Mouse (Mus musculus): ENCODE data around the gene Nudt14. TPM values are rescaled to one million over a fixed set of nuclear protein-coding genes. Genes with fewer than 3 reads are reported as not detected.

Nudt14 gene
- polyA plus RNA-seq, 1 experiment from 2014 or later, result 57.6 TPM

DNA sequence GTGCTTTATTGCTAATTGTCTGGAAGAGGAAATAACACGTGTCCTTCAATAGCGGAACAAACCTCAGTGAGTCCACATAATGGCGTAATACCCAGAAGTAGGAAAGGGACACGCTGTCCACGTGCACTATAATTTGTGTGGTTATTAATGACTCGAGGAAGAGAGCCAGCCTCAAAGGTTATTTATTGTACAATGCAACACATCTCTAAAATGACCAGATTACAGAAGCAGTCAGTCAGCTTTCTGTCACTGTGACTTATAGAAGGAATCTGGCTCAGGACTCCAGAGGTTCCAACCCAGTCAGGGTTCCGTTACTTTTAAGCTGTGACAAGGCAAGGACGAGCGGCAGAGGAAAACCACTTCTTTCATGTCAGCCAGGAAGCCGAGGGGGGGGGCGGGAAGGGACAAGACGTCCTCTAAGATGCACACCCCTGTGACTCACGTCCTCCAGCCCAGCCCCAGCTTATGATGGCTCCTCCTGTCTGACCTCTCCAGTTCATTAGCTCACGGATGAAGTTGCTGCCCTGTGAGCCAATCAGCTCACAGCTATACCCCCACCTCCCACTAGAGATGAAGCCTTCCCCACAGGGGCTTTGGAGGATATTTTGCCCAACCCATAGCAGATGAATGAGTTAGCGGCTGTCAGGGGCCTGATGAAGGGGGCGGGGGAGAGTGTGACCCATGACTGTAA, 44.3 kb downstream of the Nudt14 start:
- Histone ChIP-seq H3K27me3 (ENCODE audit: control insufficient read depth, insufficient read depth, low read length) (no peaks in the 10 kb centered on the region), H3K9me3 (ENCODE audit: control insufficient read depth, low read length) (no peaks in the 10 kb centered on the region), H3K4me1 (replicated peaks; ENCODE audit: control insufficient read depth, insufficient read depth, low read length) (no peaks in the 10 kb centered on the region; the same call in 1 of the 2 replicates), H3K27ac (ENCODE audit: low read depth, low read length) (no peak overlapping the region), H3K4me2 (ENCODE audit: low read depth, low read length, severe bottlenecking) (no peak overlapping the region), H3K9ac (ENCODE audit: low read length) (no peak overlapping the region), H3K36me3 (ENCODE audit: control insufficient read depth, insufficient read depth, low read length) (no peaks in the 10 kb centered on the region), H3K4me3 (ENCODE audit: low read depth, low read length) (no peak overlapping the region)
- peak; percentile 82 for ATAC-seq (replicated peaks; ENCODE audit: low FRiP score)
- 46% methylated on average over 16 of the region's 16 CpGs for WGBS
- DNase-seq (ENCODE audit: low spot score), result peak; percentile 67

DNA sequence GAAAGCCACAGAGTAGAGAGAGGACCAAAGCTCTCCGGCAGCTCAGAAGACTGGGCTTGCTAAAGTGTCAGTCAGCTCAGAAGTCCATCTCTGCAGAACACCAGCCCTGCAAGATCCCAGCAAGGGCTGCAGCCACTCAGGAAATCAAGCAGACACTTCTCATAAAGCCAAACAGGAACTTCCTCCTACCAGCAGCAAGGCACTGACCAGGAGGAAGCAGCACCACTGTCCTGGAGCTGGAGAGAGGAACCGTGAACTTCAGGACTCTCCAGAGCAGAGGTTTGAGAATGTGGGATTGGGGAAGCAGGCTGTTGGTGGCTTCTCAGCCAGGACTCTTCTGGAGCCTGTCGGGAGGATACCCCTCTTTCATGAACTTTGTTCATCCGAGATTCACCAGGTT, 47.0 kb downstream of the Nudt14 start:
- no peak overlapping the region for H3K4me2 ChIP-seq (ENCODE audit: low read depth, low read length, severe bottlenecking)
- H3K9ac ChIP-seq (ENCODE audit: low read length), result no peak overlapping the region
- H3K27me3 ChIP-seq (ENCODE audit: control insufficient read depth, insufficient read depth, low read length), result no peaks in the 10 kb centered on the region
- 78% methylated on average over 4 of the region's 4 CpGs for WGBS
- DNase-seq (ENCODE audit: low spot score) (no peak), ATAC-seq (replicated peaks; ENCODE audit: low FRiP score) (no peak)
- no peak overlapping the region for H3K27ac ChIP-seq (ENCODE audit: low read depth, low read length)
- H3K36me3 ChIP-seq (ENCODE audit: control insufficient read depth, insufficient read depth, low read length), result no peaks in the 10 kb centered on the region
- no peaks in the 10 kb centered on the region for H3K9me3 ChIP-seq (ENCODE audit: control insufficient read depth, low read length)
- no peak overlapping the region for H3K4me3 ChIP-seq (ENCODE audit: low read depth, low read length)
- no peaks in the 10 kb centered on the region; the same call in 1 of the 2 replicates for H3K4me1 ChIP-seq (replicated peaks; ENCODE audit: control insufficient read depth, insufficient read depth, low read length)

DNA sequence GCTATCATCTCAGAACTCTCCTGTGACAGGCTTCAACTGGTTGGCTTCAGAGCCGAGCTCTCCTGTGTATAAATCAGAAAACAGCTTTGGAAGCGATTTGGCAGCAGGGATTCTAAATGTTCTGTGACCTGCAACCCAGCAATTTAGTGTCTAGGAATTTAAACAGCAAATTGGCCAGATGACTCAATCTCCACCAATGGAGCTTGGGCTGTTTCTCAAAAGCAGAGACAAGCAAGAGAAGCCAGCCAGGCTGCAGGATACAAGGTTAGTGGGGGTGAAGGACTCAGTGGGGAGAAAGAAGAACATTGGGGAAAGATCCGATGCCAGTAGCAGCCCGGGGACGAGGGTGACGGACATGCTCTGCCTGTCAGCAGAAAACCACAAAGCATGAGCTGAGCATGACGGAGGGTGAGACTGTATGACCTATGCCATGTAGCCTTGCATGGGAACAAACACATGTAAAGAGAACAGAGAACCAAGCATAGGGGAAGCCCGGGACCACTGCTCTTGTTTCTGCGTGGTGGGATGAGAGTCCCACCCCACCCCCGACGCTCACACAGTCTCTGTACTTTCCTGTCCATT, 47.5 kb downstream of the Nudt14 start:
- no peaks in the 10 kb centered on the region for H3K36me3 ChIP-seq (ENCODE audit: control insufficient read depth, insufficient read depth, low read length)
- H3K4me2 ChIP-seq (ENCODE audit: low read depth, low read length, severe bottlenecking), result no peak overlapping the region
- no peak overlapping the region for H3K4me3 ChIP-seq (ENCODE audit: low read depth, low read length)
- no peak for ATAC-seq (replicated peaks; ENCODE audit: low FRiP score)
- H3K9me3 ChIP-seq (ENCODE audit: control insufficient read depth, low read length), result no peaks in the 10 kb centered on the region
- no peaks in the 10 kb centered on the region for H3K27me3 ChIP-seq (ENCODE audit: control insufficient read depth, insufficient read depth, low read length)
- no peaks in the 10 kb centered on the region; the same call in 1 of the 2 replicates for H3K4me1 ChIP-seq (replicated peaks; ENCODE audit: control insufficient read depth, insufficient read depth, low read length)
- no peak for DNase-seq (ENCODE audit: low spot score)
- no peak overlapping the region for H3K27ac ChIP-seq (ENCODE audit: low read depth, low read length)
- 83% methylated on average over 11 of the region's 11 CpGs for WGBS
- H3K9ac ChIP-seq (ENCODE audit: low read length), result no peak overlapping the region

DNA sequence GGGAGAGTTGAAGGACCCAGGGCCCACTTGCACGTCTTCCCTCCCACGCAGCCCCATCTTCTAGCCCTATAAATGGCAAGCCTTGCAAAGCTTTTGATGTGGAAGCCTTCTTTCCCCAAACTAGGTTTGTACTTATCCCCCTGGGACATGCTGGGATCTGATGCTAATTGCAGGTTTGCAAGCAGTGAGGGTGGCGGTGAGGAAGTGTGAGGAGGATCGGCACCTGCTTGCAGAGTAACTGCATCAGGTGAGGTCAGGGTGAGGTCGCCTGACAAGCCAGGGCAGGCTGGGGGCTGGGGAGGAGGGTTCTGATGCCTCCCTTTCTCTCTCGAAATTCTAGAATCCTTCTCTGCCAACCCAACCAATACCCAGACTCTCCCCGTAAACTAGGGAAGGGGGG, 56.5 kb downstream of the Nudt14 start:
- WGBS, result 67% methylated on average over 6 of the region's 7 CpGs
- H3K4me2 ChIP-seq (ENCODE audit: low read depth, low read length, severe bottlenecking), result no peak overlapping the region
- H3K36me3 ChIP-seq (ENCODE audit: control insufficient read depth, insufficient read depth, low read length), result no peaks in the 10 kb centered on the region
- no peak for ATAC-seq (replicated peaks; ENCODE audit: low FRiP score)
- no peak for DNase-seq (ENCODE audit: low spot score)
- H3K9ac ChIP-seq (ENCODE audit: low read length), result no peak overlapping the region
- no peak overlapping the region for H3K27ac ChIP-seq (ENCODE audit: low read depth, low read length)
- H3K27me3 ChIP-seq (ENCODE audit: control insufficient read depth, insufficient read depth, low read length), result no peaks in the 10 kb centered on the region
- no peaks in the 10 kb centered on the region for H3K4me1 ChIP-seq (replicated peaks; ENCODE audit: control insufficient read depth, insufficient read depth, low read length)
- peaks cover 2% of the 10 kb centered on the region; the same call in 1 of the 2 replicates for H3K9me3 ChIP-seq (ENCODE audit: control insufficient read depth, low read length)
- H3K4me3 ChIP-seq (ENCODE audit: low read depth, low read length), result no peak overlapping the region

Small RNA genes lying within 50 kb of the gene (microRNA-seq; reads per million reads assigned to microRNA genes)
- gene Mir6941 (ENCODE audit: insufficient number of aligned reads), result not detected

Other genes with a start within 250 kb of the Nudt14 start
- 12.6 and 15.2 TPM in 2 replicates for gene Cep170b, start 221.7 kb downstream of the Nudt14 start, polyA plus RNA-seq (2014; fragmentation: Nextera tagmentation; extraction: Ambion mirVana)
- 3.7 and 4.1 TPM in 2 replicates for gene Pld4, start 181.5 kb downstream of the Nudt14 start, polyA plus RNA-seq (2014; fragmentation: Nextera tagmentation; extraction: Ambion mirVana)
- gene Ahnak2, start 139.5 kb downstream of the Nudt14 start, polyA plus RNA-seq (2014; fragmentation: Nextera tagmentation; extraction: Ambion mirVana), result 0.08 and 0.16 TPM in 2 replicates
- gene Clba1, start 133.2 kb downstream of the Nudt14 start, polyA plus RNA-seq (2014; fragmentation: Nextera tagmentation; extraction: Ambion mirVana), result 12.5 and 15.3 TPM in 2 replicates
- 170 and 180 TPM in 2 replicates for gene Cdca4, start 112.7 kb downstream of the Nudt14 start, polyA plus RNA-seq (2014; fragmentation: Nextera tagmentation; extraction: Ambion mirVana)
- not detected in 2 replicates for gene Gpr132, start 73.9 kb downstream of the Nudt14 start, polyA plus RNA-seq (2014; fragmentation: Nextera tagmentation; extraction: Ambion mirVana)
- gene Jag2, start 12.3 kb downstream of the Nudt14 start, polyA plus RNA-seq (2014; fragmentation: Nextera tagmentation; extraction: Ambion mirVana), result 3.2 and 4.3 TPM in 2 replicates
- 26.7 and 27.8 TPM in 2 replicates for gene Btbd6, start 34.4 kb upstream of the Nudt14 start, polyA plus RNA-seq (2014; fragmentation: Nextera tagmentation; extraction: Ambion mirVana)
- gene Brf1, start 58.6 kb upstream of the Nudt14 start, polyA plus RNA-seq (2014; fragmentation: Nextera tagmentation; extraction: Ambion mirVana), result 67.3 and 70.8 TPM in 2 replicates
- gene Pacs2, start 72.4 kb upstream of the Nudt14 start, polyA plus RNA-seq (2014; fragmentation: Nextera tagmentation; extraction: Ambion mirVana), result 24.7 and 25.6 TPM in 2 replicates
- not detected in 2 replicates for gene Tex22, start 132.4 kb upstream of the Nudt14 start, polyA plus RNA-seq (2014; fragmentation: Nextera tagmentation; extraction: Ambion mirVana)
- 25.3 and 27.7 TPM in 2 replicates for gene Mta1, start 156.2 kb upstream of the Nudt14 start, polyA plus RNA-seq (2014; fragmentation: Nextera tagmentation; extraction: Ambion mirVana)
- gene Crip2, start 198.1 kb upstream of the Nudt14 start, polyA plus RNA-seq (2014; fragmentation: Nextera tagmentation; extraction: Ambion mirVana), result 186 and 217 TPM in 2 replicates
- 61.3 and 66.5 TPM in 2 replicates for gene Crip1, start 204.2 kb upstream of the Nudt14 start, polyA plus RNA-seq (2014; fragmentation: Nextera tagmentation; extraction: Ambion mirVana)
- gene Tedc1, start 214.3 kb upstream of the Nudt14 start, polyA plus RNA-seq (2014; fragmentation: Nextera tagmentation; extraction: Ambion mirVana), result 57.2 and 58.2 TPM in 2 replicates
- 17.0 and 20.3 TPM in 2 replicates for gene Tmem121, start 243.8 kb upstream of the Nudt14 start, polyA plus RNA-seq (2014; fragmentation: Nextera tagmentation; extraction: Ambion mirVana)

Measured in forebrain, embryonic 11.5 days (tissue).